Mouse (Mus musculus) cerebellum, adult 2 months (tissue): ENCODE measurements at regions not wholly inside any gene's neighbourhood (a gene's known extent, or its start where the extent isn't known, plus 50 kb on each side); places are given as distances from the start of the nearest gene placed in this dataset.

Experiments
- CTCF ChIP-seq: fragments of 200-500 bp; IDR thresholded peaks from 2 replicates; pipeline ENCODE4 v1.5.1; 2011; ENCODE audit warnings: low read depth, mild to moderate bottlenecking, control low read depth, low read length, moderate library complexity, borderline replicate concordance; ENCODE audit not compliant: insufficient read depth
- POLR2A ChIP-seq: fragments of 200-500 bp; IDR thresholded peaks from 2 replicates; pipeline ENCODE4 v1.6.1; 2011; ENCODE audit warnings: low read length, control low read depth, borderline replicate concordance; ENCODE audit not compliant: insufficient read depth

GRCm38 (mm10) chr4:29117025-29117424 lies 304.1 kb downstream of the Epha7 start:
- TF ChIP-seq CTCF: no peak
- no peak for TF ChIP-seq POLR2A
